Mouse (Mus musculus) liver, embryonic 14.5 days (tissue): ENCODE results near the gene Myo18a. TPM values are rescaled to one million over a fixed set of nuclear protein-coding genes. Genes with fewer than 3 reads are reported as not detected.
A peak's percentile ranks its signal among the peaks of the same experiment; 100 is the strongest.

Experiments used
- ATAC-seq: fragments of 200-750 bp; cut with Nextera tagmentation; 2 replicates; pipeline ENCODE4 v1.8.0; 2017; ENCODE audit warnings: moderate number of reproducible peaks, mild to moderate bottlenecking, moderate library complexity; ENCODE audit not compliant: insufficient read depth
- DNase-seq, 3 experiments: peaks; one replicate each; pipeline ENCODE4 v3.0.0-alpha.2; 2012 to 2013; ENCODE audit warnings: low read depth in 3 of 3, low spot score in 3 of 3
- H3K27ac ChIP-seq: fragments of 300-500 bp; sonication (generic); 2 replicates; pipeline ENCODE4 v1.5.1; 2014; ENCODE audit warnings: moderate library complexity, mild to moderate bottlenecking, control low read depth, inconsistent platforms
- H3K27me3 ChIP-seq: fragments of 300-500 bp; sonication (generic); 2 replicates; pipeline ENCODE4 v1.6.1; 2014; ENCODE audit warnings: mild to moderate bottlenecking, low read length, moderate library complexity; ENCODE audit not compliant: control insufficient read depth, insufficient read depth
- H3K36me3 ChIP-seq: fragments of 300-500 bp; sonication (generic); replicated peaks from 2 replicates; pipeline ENCODE4 v1.6.1; 2014; ENCODE audit warnings: low read depth; ENCODE audit not compliant: control insufficient read depth, insufficient read depth
- H3K4me1 ChIP-seq, 2 experiments: fragments of 200-500 bp in 1 of 2; fragments of 300-500 bp in 1 of 2; sonication (generic) in 1 of 2; replicated peaks; 2 replicates each; pipeline ENCODE4 v1.6.1; 2012 to 2014; ENCODE audit warnings: antibody characterized with exemption in 1 of 2, inconsistent platforms in 1 of 2, low read length in 1 of 2; ENCODE audit not compliant: control insufficient read depth in 2 of 2, insufficient read depth in 2 of 2
- H3K4me2 ChIP-seq: fragments of 300-500 bp; sonication (generic); 2 replicates; pipeline ENCODE4 v1.6.1; 2014; ENCODE audit warnings: low read depth, mild to moderate bottlenecking, control low read depth, moderate library complexity
- H3K4me3 ChIP-seq, 2 experiments: fragments of 200-500 bp in 1 of 2; fragments of 300-500 bp in 1 of 2; sonication (generic) in 1 of 2; 2 replicates each; pipeline ENCODE4 v1.5.1; 2012 to 2014; ENCODE audit warnings: low read depth in 2 of 2, low read length in 2 of 2, mild to moderate bottlenecking in 2 of 2, control low read depth in 1 of 2, inconsistent platforms in 1 of 2, moderate library complexity in 1 of 2; ENCODE audit not compliant: insufficient read depth in 1 of 2
- H3K9ac ChIP-seq: fragments of 300-500 bp; sonication (generic); replicated peaks from 2 replicates; pipeline ENCODE4 v1.6.1; 2014; ENCODE audit warnings: mild to moderate bottlenecking, control low read depth, moderate library complexity
- H3K9me3 ChIP-seq: fragments of 300-500 bp; sonication (generic); 2 replicates; pipeline ENCODE4 v1.6.1; 2016; ENCODE audit warnings: low read length, mixed read lengths; ENCODE audit not compliant: control insufficient read depth
- CTCF ChIP-seq: IDR thresholded peaks from 2 replicates; pipeline ENCODE4 v1.5.1; 2016; ENCODE audit warnings: antibody characterized with exemption, low read depth, control low read depth
- EP300 ChIP-seq: IDR thresholded peaks from 2 replicates; pipeline ENCODE4 v1.6.1; 2016; ENCODE audit warnings: antibody characterized with exemption, low read depth
- WGBS: fragments of 180-500 bp; shearing (Covaris S2); extraction: QIAGEN DNeasy Blood & Tissue Kit; methylation state at CpG from one replicate; pipeline ENCODE4 v1.1.7; 2014; ENCODE audit not compliant: insufficient replicate concordance; 5-methylcytosine and 5-hydroxymethylcytosine counted together
- polyA plus RNA-seq, 2 experiments: library from polyadenylated mRNA; depleted of rRNA in 1 of 2; stranded (reverse) in 1 of 2; unstranded in 1 of 2; fragments of >200 nt; fragmentation: Nextera tagmentation in 1 of 2; extraction: Ambion mirVana in 1 of 2; gene quantifications; 2 replicates each; pipeline versions ENCODE4 v1.2.1 to v1.2.3; 2012 to 2014

The Myo18a gene
- polyA plus RNA-seq, 2 experiments, result 13.5 to 15.4 TPM

DNA sequence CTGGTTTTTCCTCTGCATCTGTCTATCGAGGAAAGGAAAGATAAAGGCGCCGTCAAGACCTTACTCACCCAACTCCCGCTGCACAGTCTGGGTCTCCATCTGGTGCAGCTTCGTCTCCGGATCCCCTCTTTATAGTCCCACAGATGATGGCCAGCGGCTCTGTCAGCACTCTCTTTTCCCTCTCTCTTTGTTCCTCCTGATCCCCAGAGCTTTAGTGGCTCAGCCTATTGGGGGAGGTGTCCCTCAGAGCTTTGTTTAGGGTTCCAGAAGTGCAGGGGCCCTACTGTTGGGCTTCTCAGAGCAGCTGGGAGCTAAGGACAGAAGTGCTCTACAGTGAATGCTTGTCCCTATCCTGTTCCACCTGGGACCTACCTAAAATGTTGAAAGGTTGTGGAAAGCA is 37.9 kb upstream of the Myo18a start, which contains the start of gene Cryba1:
Gene Cryba1, minus strand, starts transcription at position 101 of the 400 bp plus-strand sequence.
- ATAC-seq (no peak), DNase-seq (no peak)
- no peaks in the 10 kb centered on the region for H3K36me3 ChIP-seq
- no peaks in the 10 kb centered on the region for H3K9me3 ChIP-seq
- H3K27ac ChIP-seq, result no peak within 1 kb of the TSS
- 63% methylated on average over 7 of the region's 7 CpGs for WGBS
- no peak within 1 kb of the TSS for H3K4me2 ChIP-seq
- H3K4me3 ChIP-seq, result no peak within 1 kb of the TSS
- H3K9ac ChIP-seq, result no peak within 1 kb of the TSS
- no peaks in the 10 kb centered on the region for H3K27me3 ChIP-seq
- TF ChIP-seq EP300 (no peak), CTCF (no peak)
- H3K4me1 ChIP-seq, result no peaks in the 10 kb centered on the region

DNA sequence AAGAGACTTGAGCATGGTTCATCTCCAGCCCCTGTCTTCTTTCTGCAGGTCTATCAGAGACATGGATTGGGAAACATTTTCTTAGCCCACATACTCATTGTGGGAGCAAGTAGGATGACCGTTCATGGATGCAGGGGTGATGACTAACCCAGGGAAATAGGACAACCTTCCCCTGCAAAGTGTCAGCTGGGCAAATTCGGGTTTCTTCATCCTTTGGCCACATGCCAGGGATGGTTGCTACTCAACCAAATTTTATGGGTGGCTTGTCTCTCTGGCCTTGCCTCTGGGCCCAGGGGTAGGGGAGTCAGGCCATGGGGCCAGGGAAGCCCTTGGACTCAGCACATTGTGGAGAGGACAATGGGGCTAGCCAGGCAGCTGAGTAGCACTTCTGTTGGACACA is 34.5 kb upstream of the Myo18a start:
- ATAC-seq (no peak), DNase-seq (no peak)
- Histone ChIP-seq H3K27ac (no peak overlapping the region), H3K4me2 (no peak overlapping the region), H3K4me3 (no peak overlapping the region), H3K9me3 (no peaks in the 10 kb centered on the region), H3K27me3 (no peaks in the 10 kb centered on the region), H3K36me3 (no peaks in the 10 kb centered on the region), H3K4me1 (no peaks in the 10 kb centered on the region), H3K9ac (no peak overlapping the region)
- 48% methylated on average over 2 of the region's 2 CpGs for WGBS
- no peak for TF ChIP-seq CTCF
- no peak for TF ChIP-seq EP300

DNA sequence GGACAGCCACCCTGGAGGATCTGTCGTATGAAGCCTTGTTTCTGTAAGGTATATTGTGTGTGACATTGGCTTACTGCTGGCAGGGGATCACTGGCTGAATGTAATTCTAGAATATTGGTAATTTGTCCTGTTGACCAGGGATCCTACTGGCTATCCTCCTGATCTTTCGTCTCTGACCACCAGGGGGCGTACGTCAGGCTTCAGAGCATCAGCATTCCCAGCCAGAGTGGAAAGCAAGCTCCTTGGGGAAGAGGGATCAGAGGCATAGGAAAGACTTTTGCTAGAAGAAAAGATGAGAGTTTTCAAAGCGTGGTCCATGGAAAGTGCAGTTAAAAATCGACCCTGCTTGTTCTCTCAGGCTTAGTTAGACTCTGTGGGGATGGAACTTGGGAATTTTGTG is 25.8 kb upstream of the Myo18a start:
- Histone ChIP-seq H3K4me3 (no peak overlapping the region), H3K27ac (no peak overlapping the region), H3K4me1 (no peaks in the 10 kb centered on the region), H3K4me2 (no peak overlapping the region), H3K36me3 (no peaks in the 10 kb centered on the region), H3K27me3 (no peaks in the 10 kb centered on the region), H3K9ac (no peak overlapping the region), H3K9me3 (no peaks in the 10 kb centered on the region)
- 2% methylated on average over 6 of the region's 6 CpGs for WGBS
- TF ChIP-seq CTCF (peak; percentile 95), EP300 (no peak)
- ATAC-seq, result no peak
- peak; percentile 42 to 60 (median 54) for DNase-seq

DNA sequence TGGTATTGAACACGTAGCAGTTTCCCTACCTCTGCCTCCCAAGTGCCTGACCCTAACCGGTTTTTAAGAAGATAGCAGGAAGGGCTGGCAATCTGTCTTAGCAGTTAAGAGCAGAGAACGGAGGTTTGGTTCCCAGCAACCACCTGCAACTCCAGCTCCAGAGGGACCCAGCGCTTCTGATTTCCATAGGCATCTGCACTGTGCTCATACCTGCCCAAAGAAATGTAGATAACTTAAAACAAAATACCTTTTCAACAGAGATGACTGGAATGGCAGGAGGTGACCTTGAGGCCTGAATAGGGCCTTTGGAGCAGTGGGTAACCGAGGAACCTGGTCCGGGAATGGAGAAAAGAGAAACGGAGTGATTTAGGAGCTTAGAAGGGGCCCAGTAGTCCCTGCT is 24.5 kb upstream of the Myo18a start:
- Histone ChIP-seq H3K36me3 (no peaks in the 10 kb centered on the region), H3K27ac (no peak overlapping the region), H3K4me1 (no peaks in the 10 kb centered on the region), H3K9me3 (no peaks in the 10 kb centered on the region), H3K4me2 (no peak overlapping the region), H3K27me3 (no peaks in the 10 kb centered on the region), H3K4me3 (no peak overlapping the region), H3K9ac (no peak overlapping the region)
- WGBS, result 52% methylated on average over 7 of the region's 7 CpGs
- TF ChIP-seq CTCF, result no peak
- TF ChIP-seq EP300, result no peak
- no peak for DNase-seq
- ATAC-seq, result no peak

DNA sequence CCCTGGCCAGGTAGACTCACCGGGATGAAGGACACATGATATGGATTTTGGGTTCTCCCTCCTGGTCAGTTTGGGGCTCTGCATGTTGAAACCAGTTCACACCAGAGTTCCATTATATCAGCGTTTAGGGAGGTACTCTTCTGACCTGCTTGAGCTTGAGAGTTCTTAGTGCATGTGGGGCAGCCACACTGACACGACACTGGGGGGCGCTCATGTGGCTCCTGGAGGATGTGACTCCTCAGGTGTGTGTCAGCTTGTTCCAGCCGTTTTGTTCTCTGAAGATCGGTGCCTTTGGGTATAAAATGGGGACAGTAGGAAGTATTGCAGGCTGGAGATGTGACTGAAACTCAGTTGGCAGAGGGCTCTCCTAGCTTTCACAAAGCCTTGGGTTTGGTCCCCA is 19.1 kb upstream of the Myo18a start:
- 22% methylated on average over 6 of the region's 6 CpGs for WGBS
- H3K27ac ChIP-seq, result no peak overlapping the region

More for the DNA sequence above, 19.1 kb upstream of the Myo18a start:
- peak; percentile 83 for TF ChIP-seq CTCF
- no peak for TF ChIP-seq EP300
- Histone ChIP-seq H3K4me1 (peaks cover 5 to 11% of the 10 kb centered on the region in 2 experiments; a peak in 3 of 4 replicates), H3K4me2 (no peak overlapping the region), H3K9ac (no peak overlapping the region), H3K9me3 (no peaks in the 10 kb centered on the region), H3K4me3 (no peak overlapping the region), H3K36me3 (no peaks in the 10 kb centered on the region), H3K27me3 (no peaks in the 10 kb centered on the region)
- DNase-seq (no peak), ATAC-seq (no peak)
